Mouse (Mus musculus): Measurements from ENCODE around the gene Polr2j. TPM values are rescaled to one million over a fixed set of nuclear protein-coding genes. Genes with fewer than 3 reads are reported as not detected.

The Polr2j gene
- polyA plus RNA-seq, 1 experiment from 2014 or later, result 190 TPM

GRCm38 (mm10) chr5:136136292-136136990, 20.0 kb downstream of the Polr2j start:
- no peak for ATAC-seq
- no peak overlapping the region for H3K27ac ChIP-seq (ENCODE audit: low read length)
- WGBS, result 8% methylated on average over 20 of the region's 20 CpGs
- H3K9me3 ChIP-seq (replicated peaks; ENCODE audit: control insufficient read depth, low read length, poor library complexity, severe bottlenecking), result no peaks in the 10 kb centered on the region
- H3K4me1 ChIP-seq (ENCODE audit: control insufficient read depth, insufficient read depth, low read length), result peaks cover 23% of the 10 kb centered on the region
- peak overlapping the region; percentile 80 for H3K4me3 ChIP-seq (ENCODE audit: low read depth, low read length)
- H3K36me3 ChIP-seq (ENCODE audit: control insufficient read depth, insufficient read depth, low read length), result peaks cover 18% of the 10 kb centered on the region
- peak overlapping the region; percentile 70 for H3K4me2 ChIP-seq (ENCODE audit: low read length)
- H3K9ac ChIP-seq (ENCODE audit: low read depth, low read length), result peak overlapping the region; percentile 67
- H3K27me3 ChIP-seq (ENCODE audit: control insufficient read depth, insufficient read depth, low read depth, low read length), result no peaks in the 10 kb centered on the region

- no peak for ATAC-seq
- Histone ChIP-seq H3K4me1 (ENCODE audit: control insufficient read depth, insufficient read depth, low read length) (peaks cover 23% of the 10 kb centered on the region), H3K27me3 (ENCODE audit: control insufficient read depth, insufficient read depth, low read depth, low read length) (no peaks in the 10 kb centered on the region), H3K9me3 (replicated peaks; ENCODE audit: control insufficient read depth, low read length, poor library complexity, severe bottlenecking) (no peaks in the 10 kb centered on the region), H3K9ac (ENCODE audit: low read depth, low read length) (no peak overlapping the region), H3K27ac (ENCODE audit: low read length) (no peak overlapping the region), H3K4me2 (ENCODE audit: low read length) (no peak overlapping the region), H3K4me3 (ENCODE audit: low read depth, low read length) (no peak overlapping the region), H3K36me3 (ENCODE audit: control insufficient read depth, insufficient read depth, low read length) (peaks cover 23% of the 10 kb centered on the region)
- 76% methylated on average over 13 of the region's 13 CpGs for WGBS
These were observed 21.3 kb downstream of the Polr2j start for GRCm38 (mm10) chr5:136137658-136138274.

GRCm38 (mm10) chr5:136139393-136139792, 23.0 kb downstream of the Polr2j start:
- Histone ChIP-seq H3K27ac (ENCODE audit: low read length) (no peak overlapping the region), H3K36me3 (ENCODE audit: control insufficient read depth, insufficient read depth, low read length) (peaks cover 23% of the 10 kb centered on the region), H3K27me3 (ENCODE audit: control insufficient read depth, insufficient read depth, low read depth, low read length) (no peaks in the 10 kb centered on the region), H3K4me2 (ENCODE audit: low read length) (no peak overlapping the region), H3K9ac (ENCODE audit: low read depth, low read length) (no peak overlapping the region), H3K4me3 (ENCODE audit: low read depth, low read length) (no peak overlapping the region), H3K9me3 (replicated peaks; ENCODE audit: control insufficient read depth, low read length, poor library complexity, severe bottlenecking) (no peaks in the 10 kb centered on the region), H3K4me1 (ENCODE audit: control insufficient read depth, insufficient read depth, low read length) (peaks cover 23% of the 10 kb centered on the region)
- WGBS, result 96% methylated on average over 13 of the region's 13 CpGs
- ATAC-seq, result no peak

- H3K4me1 ChIP-seq (ENCODE audit: control insufficient read depth, insufficient read depth, low read length), result peaks cover 16% of the 10 kb centered on the region
- no peaks in the 10 kb centered on the region for H3K9me3 ChIP-seq (replicated peaks; ENCODE audit: control insufficient read depth, low read length, poor library complexity, severe bottlenecking)
- no peak overlapping the region for H3K4me3 ChIP-seq (ENCODE audit: low read depth, low read length)
- H3K27ac ChIP-seq (ENCODE audit: low read length), result no peak overlapping the region
- no peak overlapping the region for H3K4me2 ChIP-seq (ENCODE audit: low read length)
- 95% methylated on average over 10 of the region's 10 CpGs for WGBS
- H3K36me3 ChIP-seq (ENCODE audit: control insufficient read depth, insufficient read depth, low read length), result peaks cover 23% of the 10 kb centered on the region
- H3K9ac ChIP-seq (ENCODE audit: low read depth, low read length), result no peak overlapping the region
- H3K27me3 ChIP-seq (ENCODE audit: control insufficient read depth, insufficient read depth, low read depth, low read length), result no peaks in the 10 kb centered on the region
- no peak for ATAC-seq
These were observed 23.6 kb downstream of the Polr2j start for GRCm38 (mm10) chr5:136140057-136140482.

- H3K36me3 ChIP-seq (ENCODE audit: control insufficient read depth, insufficient read depth, low read length), result peaks cover 23% of the 10 kb centered on the region
These were observed 26.3 kb downstream of the Polr2j start for GRCm38 (mm10) chr5:136142746-136143145.

GRCm38 (mm10) chr5:136143161-136143755, 26.8 kb downstream of the Polr2j start:
- 92% methylated on average over 6 of the region's 6 CpGs for WGBS
- no peaks in the 10 kb centered on the region for H3K9me3 ChIP-seq (replicated peaks; ENCODE audit: control insufficient read depth, low read length, poor library complexity, severe bottlenecking)
- no peak overlapping the region for H3K4me2 ChIP-seq (ENCODE audit: low read length)
- no peak for ATAC-seq
- peaks cover 23% of the 10 kb centered on the region for H3K36me3 ChIP-seq (ENCODE audit: control insufficient read depth, insufficient read depth, low read length)
- H3K4me3 ChIP-seq (ENCODE audit: low read depth, low read length), result no peak overlapping the region
- no peak overlapping the region for H3K9ac ChIP-seq (ENCODE audit: low read depth, low read length)
- no peaks in the 10 kb centered on the region for H3K4me1 ChIP-seq (ENCODE audit: control insufficient read depth, insufficient read depth, low read length)
- no peaks in the 10 kb centered on the region for H3K27me3 ChIP-seq (ENCODE audit: control insufficient read depth, insufficient read depth, low read depth, low read length)
- no peak overlapping the region for H3K27ac ChIP-seq (ENCODE audit: low read length)

More at GRCm38 (mm10) chr5:136142746-136143145, 26.3 kb downstream of the Polr2j start:
- no peak for ATAC-seq
- 86% methylated on average over 5 of the region's 5 CpGs for WGBS
- H3K9ac ChIP-seq (ENCODE audit: low read depth, low read length), result no peak overlapping the region
- H3K4me2 ChIP-seq (ENCODE audit: low read length), result no peak overlapping the region
- H3K27ac ChIP-seq (ENCODE audit: low read length), result no peak overlapping the region
- H3K4me3 ChIP-seq (ENCODE audit: low read depth, low read length), result no peak overlapping the region
- peaks cover 2% of the 10 kb centered on the region; the same call in 1 of the 2 replicates for H3K4me1 ChIP-seq (ENCODE audit: control insufficient read depth, insufficient read depth, low read length)
- H3K27me3 ChIP-seq (ENCODE audit: control insufficient read depth, insufficient read depth, low read depth, low read length), result no peaks in the 10 kb centered on the region
- no peaks in the 10 kb centered on the region for H3K9me3 ChIP-seq (replicated peaks; ENCODE audit: control insufficient read depth, low read length, poor library complexity, severe bottlenecking)

- Histone ChIP-seq H3K9ac (ENCODE audit: low read depth, low read length) (no peak overlapping the region), H3K4me1 (ENCODE audit: control insufficient read depth, insufficient read depth, low read length) (no peaks in the 10 kb centered on the region), H3K4me2 (ENCODE audit: low read length) (no peak overlapping the region), H3K27ac (ENCODE audit: low read length) (no peak overlapping the region), H3K9me3 (replicated peaks; ENCODE audit: control insufficient read depth, low read length, poor library complexity, severe bottlenecking) (no peaks in the 10 kb centered on the region), H3K27me3 (ENCODE audit: control insufficient read depth, insufficient read depth, low read depth, low read length) (no peaks in the 10 kb centered on the region), H3K36me3 (ENCODE audit: control insufficient read depth, insufficient read depth, low read length) (peaks cover 18% of the 10 kb centered on the region), H3K4me3 (ENCODE audit: low read depth, low read length) (no peak overlapping the region)
- no peak for ATAC-seq
- 80% methylated on average over 12 of the region's 12 CpGs for WGBS
These were observed 28.4 kb downstream of the Polr2j start for GRCm38 (mm10) chr5:136144606-136145430.

GRCm38 (mm10) chr5:136146936-136147335, 30.5 kb downstream of the Polr2j start:
- Histone ChIP-seq H3K27ac (ENCODE audit: low read length) (no peak overlapping the region), H3K4me1 (ENCODE audit: control insufficient read depth, insufficient read depth, low read length) (no peaks in the 10 kb centered on the region), H3K9ac (ENCODE audit: low read depth, low read length) (no peak overlapping the region), H3K36me3 (ENCODE audit: control insufficient read depth, insufficient read depth, low read length) (0 out of 2 replicates have a peak, but pooled peaks cover 3% of the 10 kb centered on the region), H3K4me2 (ENCODE audit: low read length) (no peak overlapping the region), H3K9me3 (replicated peaks; ENCODE audit: control insufficient read depth, low read length, poor library complexity, severe bottlenecking) (no peaks in the 10 kb centered on the region), H3K27me3 (ENCODE audit: control insufficient read depth, insufficient read depth, low read depth, low read length) (no peaks in the 10 kb centered on the region), H3K4me3 (ENCODE audit: low read depth, low read length) (no peak overlapping the region)
- no peak for ATAC-seq
- WGBS, result 94% methylated on average over 1 of the region's 1 CpGs
